Mouse (Mus musculus): ENCODE results near the gene Timm44. TPM values are rescaled to one million over a fixed set of nuclear protein-coding genes. Genes with fewer than 3 reads are reported as not detected.
A peak's percentile ranks its signal among the peaks of the same experiment; 100 is the strongest.

Gene Timm44
- polyA plus RNA-seq, 1 experiment, result 45.6 TPM

- Histone ChIP-seq H3K4me3 (no peak overlapping the region), H3K36me3 (ENCODE audit: control insufficient read depth, insufficient read depth) (peaks cover 15% of the 10 kb centered on the region), H3K27me3 (ENCODE audit: control insufficient read depth, insufficient read depth, insufficient read length) (no peaks in the 10 kb centered on the region), H3K79me2 (ENCODE audit: control insufficient read depth, insufficient read depth) (no peaks in the 10 kb centered on the region), H3ac (ENCODE audit: control insufficient read depth, insufficient read length) (no peak overlapping the region), H3K4me2 (ENCODE audit: low read depth) (peak overlapping the region; percentile 65)
- TF ChIP-seq CEBPB (IDR thresholded peaks at IDR 0.05; ENCODE audit: insufficient read depth, poor library complexity, severe bottlenecking) (no peak), REST (IDR thresholded peaks at IDR 0.05; ENCODE audit: insufficient read depth, insufficient read length) (no peak), TCF12 (IDR thresholded peaks at IDR 0.05; ENCODE audit: insufficient read depth, poor library complexity, severe bottlenecking) (no peak), POLR2A (IDR thresholded peaks at IDR 0.05; ENCODE audit: insufficient read length, low read depth) (no peak), USF1 (IDR thresholded peaks at IDR 0.05; ENCODE audit: low read depth) (no peak), SRF (IDR thresholded peaks at IDR 0.05; ENCODE audit: control insufficient read depth, insufficient read length, low read depth) (no peak), MYOG (IDR thresholded peaks at IDR 0.05; ENCODE audit: control insufficient read depth in 1 of 3, insufficient read depth in 1 of 3, insufficient read length in 2 of 3, low read depth in 2 of 3) (no peak)
These were observed 15.9 kb downstream of the Timm44 start for GRCm38 (mm10) chr8:4259805-4260170.

- no peaks in the 10 kb centered on the region for H3K27me3 ChIP-seq (ENCODE audit: control insufficient read depth, insufficient read depth, insufficient read length)
- TF ChIP-seq MAX (IDR thresholded peaks at IDR 0.05; ENCODE audit: low read depth) (no peak), POLR2AphosphoS2 (IDR thresholded peaks at IDR 0.05; ENCODE audit: insufficient read length, low read depth) (peak; percentile 95), SRF (IDR thresholded peaks at IDR 0.05; ENCODE audit: control insufficient read depth, insufficient read length, low read depth) (no peak), E2F4 (IDR thresholded peaks at IDR 0.05; ENCODE audit: insufficient read depth) (no peak), POLR2A (IDR thresholded peaks at IDR 0.05; ENCODE audit: insufficient read length, low read depth) (peak; percentile 63)
- peak within 1 kb of the TSS; percentile 22 for H3ac ChIP-seq (ENCODE audit: control insufficient read depth, insufficient read length)
- no peaks in the 10 kb centered on the region for H3K79me2 ChIP-seq (ENCODE audit: control insufficient read depth, insufficient read depth)
- peak within 1 kb of the TSS; percentile 31 for H3K4me3 ChIP-seq
- peaks cover 9% of the 10 kb centered on the region for H3K36me3 ChIP-seq (ENCODE audit: control insufficient read depth, insufficient read depth)
- peak within 1 kb of the TSS; percentile 77 for H3K4me2 ChIP-seq (ENCODE audit: low read depth)
These were observed 16.4 kb downstream of the Timm44 start, which contains the start of gene Ctxn1 for GRCm38 (mm10) chr8:4259125-4259804. TSS of gene Ctxn1 (minus strand) at chr8:4259274.

DNA sequence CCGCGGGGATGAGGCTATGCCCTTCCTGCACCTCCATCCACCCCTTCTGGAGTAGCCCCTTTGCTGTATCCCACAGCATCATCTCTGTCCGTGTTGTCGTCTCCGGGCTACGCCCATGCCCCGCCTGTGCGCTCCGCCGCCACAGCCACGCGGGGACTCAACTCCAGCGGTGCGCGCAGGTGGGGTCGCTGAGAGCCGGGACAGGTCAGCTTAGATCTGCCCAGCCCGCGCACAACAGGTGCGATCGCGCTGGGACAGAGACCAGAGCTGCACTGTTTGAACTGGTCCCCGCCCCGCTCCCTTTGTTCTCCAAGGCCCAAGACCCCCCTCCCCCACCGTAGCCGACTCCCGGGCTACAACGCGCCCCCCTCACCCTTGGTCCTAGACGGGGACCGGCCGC lies 17.0 kb downstream of the Timm44 start:
- peak overlapping the region; percentile 31 for H3K4me3 ChIP-seq
- H3K36me3 ChIP-seq (ENCODE audit: control insufficient read depth, insufficient read depth), result peaks cover 9% of the 10 kb centered on the region
- H3K4me2 ChIP-seq (ENCODE audit: low read depth), result peak overlapping the region; percentile 77

GRCm38 (mm10) chr8:4258233-4258632 lies 17.5 kb downstream of the Timm44 start:
- peaks cover 9% of the 10 kb centered on the region for H3K36me3 ChIP-seq (ENCODE audit: control insufficient read depth, insufficient read depth)
- peak overlapping the region; percentile 77 for H3K4me2 ChIP-seq (ENCODE audit: low read depth)
- H3K79me2 ChIP-seq (ENCODE audit: control insufficient read depth, insufficient read depth), result no peaks in the 10 kb centered on the region
- TF ChIP-seq MAX (IDR thresholded peaks at IDR 0.05; ENCODE audit: low read depth) (no peak), POLR2AphosphoS2 (IDR thresholded peaks at IDR 0.05; ENCODE audit: insufficient read length, low read depth) (peak; percentile 22)
- peak overlapping the region; percentile 22 for H3ac ChIP-seq (ENCODE audit: control insufficient read depth, insufficient read length)
- H3K4me3 ChIP-seq, result peak overlapping the region; percentile 31
- H3K27me3 ChIP-seq (ENCODE audit: control insufficient read depth, insufficient read depth, insufficient read length), result no peaks in the 10 kb centered on the region

More for the DNA sequence above, 17.0 kb downstream of the Timm44 start:
- TF ChIP-seq USF1 (IDR thresholded peaks at IDR 0.05; ENCODE audit: low read depth), result no peak
- no peak for TF ChIP-seq SRF (IDR thresholded peaks at IDR 0.05; ENCODE audit: control insufficient read depth, insufficient read length, low read depth)
- peak; percentile 43 for TF ChIP-seq POLR2AphosphoS2 (IDR thresholded peaks at IDR 0.05; ENCODE audit: insufficient read length, low read depth)
- TF ChIP-seq CEBPB (IDR thresholded peaks at IDR 0.05; ENCODE audit: insufficient read depth, poor library complexity, severe bottlenecking), result no peak
- no peak for TF ChIP-seq E2F4 (IDR thresholded peaks at IDR 0.05; ENCODE audit: insufficient read depth)
- no peak for TF ChIP-seq POLR2A (IDR thresholded peaks at IDR 0.05; ENCODE audit: insufficient read length, low read depth)
- peak in 1 of 3 experiments; percentile 4 for TF ChIP-seq MYOG (IDR thresholded peaks at IDR 0.05; ENCODE audit: control insufficient read depth in 1 of 3, insufficient read depth in 1 of 3, insufficient read length in 2 of 3, low read depth in 2 of 3)
- TF ChIP-seq MYOD1 (IDR thresholded peaks at IDR 0.05; ENCODE audit: control insufficient read depth in 1 of 3, insufficient read length in 2 of 3, low read depth in 2 of 3), result peak in 2 of 3 experiments; percentile 32 to 46
- H3K27me3 ChIP-seq (ENCODE audit: control insufficient read depth, insufficient read depth, insufficient read length), result no peaks in the 10 kb centered on the region
- H3K79me2 ChIP-seq (ENCODE audit: control insufficient read depth, insufficient read depth), result no peaks in the 10 kb centered on the region
- H3ac ChIP-seq (ENCODE audit: control insufficient read depth, insufficient read length), result peak overlapping the region; percentile 22

DNA sequence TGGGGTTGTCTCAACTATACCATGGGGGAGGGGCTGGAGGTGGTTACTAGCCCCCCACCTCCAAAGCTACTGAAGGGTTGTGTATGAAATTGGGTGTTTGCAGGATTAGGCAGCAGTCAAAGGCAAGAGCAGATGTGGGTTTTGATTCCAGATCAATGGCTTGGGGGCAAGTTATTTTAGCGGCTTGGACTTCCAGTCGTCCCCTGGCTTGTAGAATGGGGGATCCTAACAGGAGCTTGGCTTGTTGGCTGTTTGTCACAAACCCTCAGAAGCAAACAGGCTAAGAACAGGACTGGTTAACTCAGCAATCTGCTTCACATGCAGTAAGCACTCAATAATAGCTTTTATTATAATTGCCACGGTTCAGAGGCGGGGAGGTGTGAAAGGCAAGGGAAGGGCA lies 18.4 kb downstream of the Timm44 start:
- no peak for TF ChIP-seq SRF (IDR thresholded peaks at IDR 0.05; ENCODE audit: control insufficient read depth, insufficient read length, low read depth)
- TF ChIP-seq MAX (IDR thresholded peaks at IDR 0.05; ENCODE audit: low read depth), result no peak
- TF ChIP-seq POLR2A (IDR thresholded peaks at IDR 0.05; ENCODE audit: insufficient read length, low read depth), result no peak
- TF ChIP-seq CEBPB (IDR thresholded peaks at IDR 0.05; ENCODE audit: insufficient read depth, poor library complexity, severe bottlenecking), result no peak
- TF ChIP-seq USF1 (IDR thresholded peaks at IDR 0.05; ENCODE audit: low read depth), result no peak
- no peak for TF ChIP-seq TCF3 (IDR thresholded peaks at IDR 0.05; ENCODE audit: insufficient read length, low read depth)
- no peak for TF ChIP-seq POLR2AphosphoS2 (IDR thresholded peaks at IDR 0.05; ENCODE audit: insufficient read length, low read depth)
- no peak for TF ChIP-seq MYOG (IDR thresholded peaks at IDR 0.05; ENCODE audit: control insufficient read depth in 1 of 3, insufficient read depth in 1 of 3, insufficient read length in 2 of 3, low read depth in 2 of 3)
- TF ChIP-seq MYOD1 (IDR thresholded peaks at IDR 0.05; ENCODE audit: control insufficient read depth in 1 of 3, insufficient read length in 2 of 3, low read depth in 2 of 3), result no peak
- no peak for TF ChIP-seq TCF12 (IDR thresholded peaks at IDR 0.05; ENCODE audit: insufficient read depth, poor library complexity, severe bottlenecking)
- no peak for TF ChIP-seq E2F4 (IDR thresholded peaks at IDR 0.05; ENCODE audit: insufficient read depth)
- TF ChIP-seq REST (IDR thresholded peaks at IDR 0.05; ENCODE audit: insufficient read depth, insufficient read length), result no peak
- Histone ChIP-seq H3K4me3 (no peak overlapping the region), H3K36me3 (ENCODE audit: control insufficient read depth, insufficient read depth) (peaks cover 5% of the 10 kb centered on the region), H3K27me3 (ENCODE audit: control insufficient read depth, insufficient read depth, insufficient read length) (no peaks in the 10 kb centered on the region), H3K79me2 (ENCODE audit: control insufficient read depth, insufficient read depth) (no peaks in the 10 kb centered on the region), H3ac (ENCODE audit: control insufficient read depth, insufficient read length) (no peak overlapping the region), H3K4me2 (ENCODE audit: low read depth) (no peak overlapping the region)

Measured in myocyte (in vitro differentiated cells).